Mouse (Mus musculus): ENCODE results near the gene Rbfox1.

DNA sequence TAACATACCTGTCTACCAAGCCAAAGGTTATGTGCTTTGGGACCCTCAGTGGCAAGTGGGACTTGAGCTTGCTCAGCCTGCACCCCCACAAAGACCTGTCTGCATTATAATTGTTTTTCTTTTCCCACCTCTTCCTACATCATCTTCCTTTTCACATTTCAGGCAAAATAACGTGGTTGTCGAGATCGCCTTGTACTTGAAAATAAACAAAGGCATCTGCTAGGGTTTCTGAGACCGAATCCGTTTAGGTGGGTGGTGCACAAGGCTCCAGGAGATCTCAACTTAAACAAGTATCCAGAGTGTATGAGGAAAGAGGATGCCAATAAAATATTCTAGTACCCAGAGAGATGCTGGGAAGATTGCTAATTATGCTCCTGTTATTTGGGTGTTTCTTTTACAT, 1390.3 kb downstream of the Rbfox1 start:
- no peak for TF ChIP-seq POLR2A (IDR thresholded peaks at IDR 0.05; ENCODE audit: insufficient read depth, low read depth, low read length)
- no peak for TF ChIP-seq EP300 (IDR thresholded peaks at IDR 0.05; ENCODE audit: insufficient read depth, low read depth, low read length)
